Mouse (Mus musculus) neural tube, embryonic 15.5 days (tissue): ENCODE measurements around the gene Baiap2. TPM values are rescaled to one million over a fixed set of nuclear protein-coding genes. Genes with fewer than 3 reads are reported as not detected.

Experiments used
- ATAC-seq: fragments of 200-750 bp; cut with Nextera tagmentation; 2 replicates; pipeline ENCODE4 v1.8.0; 2017; ENCODE audit warnings: mild to moderate bottlenecking, moderate TSS enrichment, moderate library complexity; ENCODE audit not compliant: low FRiP score
- H3K27ac ChIP-seq: fragments of 300-500 bp; sonication (generic); replicated peaks from 2 replicates; pipeline ENCODE4 v1.5.1; 2015; ENCODE audit warnings: mild to moderate bottlenecking, inconsistent platforms
- H3K27me3 ChIP-seq: fragments of 300-500 bp; sonication (generic); replicated peaks from 2 replicates; pipeline ENCODE4 v1.6.1; 2015; ENCODE audit warnings: inconsistent platforms
- H3K36me3 ChIP-seq: fragments of 300-500 bp; sonication (generic); 2 replicates; pipeline ENCODE4 v1.6.1; 2015; ENCODE audit warnings: inconsistent platforms
- H3K4me1 ChIP-seq: fragments of 300-500 bp; sonication (generic); 2 replicates; pipeline ENCODE4 v1.6.1; 2015; ENCODE audit warnings: inconsistent platforms
- H3K4me2 ChIP-seq: fragments of 300-500 bp; sonication (generic); 2 replicates; pipeline ENCODE4 v1.6.1; 2015; ENCODE audit warnings: inconsistent platforms, mild to moderate bottlenecking, moderate library complexity
- H3K4me3 ChIP-seq: fragments of 300-500 bp; sonication (generic); replicated peaks from 2 replicates; pipeline ENCODE4 v1.5.1; 2015; ENCODE audit warnings: mild to moderate bottlenecking, inconsistent platforms
- H3K9ac ChIP-seq: fragments of 300-500 bp; sonication (generic); replicated peaks from 2 replicates; pipeline ENCODE4 v1.6.1; 2015; ENCODE audit warnings: mild to moderate bottlenecking, inconsistent platforms
- H3K9me3 ChIP-seq: fragments of 300-500 bp; sonication (generic); replicated peaks from 2 replicates; pipeline ENCODE4 v1.6.1; 2016; ENCODE audit warnings: inconsistent platforms
- WGBS: fragments of 180-500 bp; shearing (Covaris S2); methylation state at CpG from one replicate; pipeline ENCODE4 v1.1.7; 2015; ENCODE audit warnings: mixed read lengths; 5-methylcytosine and 5-hydroxymethylcytosine counted together
- polyA plus RNA-seq: library from polyadenylated mRNA; unstranded; fragments of >200 nt; fragmentation: Nextera tagmentation; extraction: Ambion mirVana; gene quantifications from 2 replicates; pipeline ENCODE4 v1.2.1, GENCODE M21; 2015

Baiap2 gene
- polyA plus RNA-seq, 1 experiment from 2014 or later: 16.6 TPM

- H3K36me3 ChIP-seq: no peaks in the 10 kb centered on the region
- H3K4me3 ChIP-seq: no peak overlapping the region
- H3K9me3 ChIP-seq: no peaks in the 10 kb centered on the region
- no peaks in the 10 kb centered on the region for H3K4me1 ChIP-seq
- H3K27me3 ChIP-seq: no peaks in the 10 kb centered on the region
- no peak overlapping the region for H3K9ac ChIP-seq
- H3K27ac ChIP-seq: no peak overlapping the region
- no peak overlapping the region for H3K4me2 ChIP-seq
- ATAC-seq: no peak
- WGBS: 74% methylated on average over 5 of the region's 5 CpGs
Observed at GRCm38 (mm10) chr11:119925176-119925575, 17.4 kb upstream of the Baiap2 start.

- Histone ChIP-seq H3K4me3 (no peak overlapping the region), H3K4me2 (no peak overlapping the region), H3K36me3 (no peaks in the 10 kb centered on the region), H3K9me3 (no peaks in the 10 kb centered on the region), H3K4me1 (no peaks in the 10 kb centered on the region), H3K27me3 (no peaks in the 10 kb centered on the region), H3K9ac (no peak overlapping the region), H3K27ac (no peak overlapping the region)
- WGBS: 82% methylated on average over 5 of the region's 5 CpGs
- no peak for ATAC-seq
Observed at GRCm38 (mm10) chr11:119926762-119927161, 15.8 kb upstream of the Baiap2 start.

- no peak overlapping the region for H3K4me3 ChIP-seq
- ATAC-seq: no peak
- WGBS: 75% methylated on average over 16 of the region's 16 CpGs
Observed at GRCm38 (mm10) chr11:119928023-119928681, 14.4 kb upstream of the Baiap2 start.

GRCm38 (mm10) chr11:119929603-119930265, 12.8 kb upstream of the Baiap2 start:
- Histone ChIP-seq H3K4me1 (no peaks in the 10 kb centered on the region), H3K9me3 (no peaks in the 10 kb centered on the region), H3K27me3 (no peaks in the 10 kb centered on the region), H3K36me3 (no peaks in the 10 kb centered on the region), H3K27ac (no peak overlapping the region), H3K4me2 (no peak overlapping the region), H3K9ac (no peak overlapping the region), H3K4me3 (no peak overlapping the region)
- no peak for ATAC-seq
- WGBS: 83% methylated on average over 6 of the region's 6 CpGs

More at GRCm38 (mm10) chr11:119928023-119928681, 14.4 kb upstream of the Baiap2 start:
- peak overlapping the region; percentile 2; the same call in 1 of the 2 replicates for H3K4me2 ChIP-seq
- H3K36me3 ChIP-seq: no peaks in the 10 kb centered on the region
- no peaks in the 10 kb centered on the region for H3K27me3 ChIP-seq
- no peak overlapping the region for H3K27ac ChIP-seq
- H3K4me1 ChIP-seq: no peaks in the 10 kb centered on the region
- no peak overlapping the region for H3K9ac ChIP-seq
- H3K9me3 ChIP-seq: no peaks in the 10 kb centered on the region

- Histone ChIP-seq H3K36me3 (no peaks in the 10 kb centered on the region), H3K9me3 (no peaks in the 10 kb centered on the region), H3K27me3 (no peaks in the 10 kb centered on the region), H3K27ac (no peak overlapping the region), H3K4me3 (no peak overlapping the region), H3K4me2 (no peak overlapping the region), H3K9ac (no peak overlapping the region), H3K4me1 (peaks cover 10% of the 10 kb centered on the region)
- WGBS: 70% methylated on average over 10 of the region's 10 CpGs
- no peak for ATAC-seq
Observed at GRCm38 (mm10) chr11:119931809-119932208, 10.8 kb upstream of the Baiap2 start.

GRCm38 (mm10) chr11:119933142-119933541, 9.4 kb upstream of the Baiap2 start:
- H3K9me3 ChIP-seq: no peaks in the 10 kb centered on the region
- H3K36me3 ChIP-seq: no peaks in the 10 kb centered on the region
- H3K4me2 ChIP-seq: no peak overlapping the region
- no peak overlapping the region for H3K4me3 ChIP-seq
- no peaks in the 10 kb centered on the region for H3K27me3 ChIP-seq
- no peak overlapping the region for H3K27ac ChIP-seq
- WGBS: 66% methylated on average over 4 of the region's 4 CpGs
- peaks cover 21% of the 10 kb centered on the region for H3K4me1 ChIP-seq
- no peak overlapping the region for H3K9ac ChIP-seq
- ATAC-seq: no peak

GRCm38 (mm10) chr11:119933819-119934583, 8.6 kb upstream of the Baiap2 start:
- Histone ChIP-seq H3K9me3 (no peaks in the 10 kb centered on the region), H3K27ac (no peak overlapping the region), H3K4me2 (no peak overlapping the region), H3K9ac (no peak overlapping the region), H3K4me1 (peaks cover 26% of the 10 kb centered on the region), H3K27me3 (no peaks in the 10 kb centered on the region), H3K4me3 (no peak overlapping the region), H3K36me3 (no peaks in the 10 kb centered on the region)
- ATAC-seq: no peak
- 87% methylated on average over 8 of the region's 8 CpGs for WGBS

GRCm38 (mm10) chr11:119934773-119935172, 7.8 kb upstream of the Baiap2 start:
- 75% methylated on average over 8 of the region's 8 CpGs for WGBS
- Histone ChIP-seq H3K4me2 (no peak overlapping the region), H3K4me3 (no peak overlapping the region), H3K27ac (no peak overlapping the region), H3K9me3 (no peaks in the 10 kb centered on the region), H3K36me3 (no peaks in the 10 kb centered on the region), H3K27me3 (no peaks in the 10 kb centered on the region), H3K4me1 (peaks cover 33% of the 10 kb centered on the region), H3K9ac (no peak overlapping the region)
- ATAC-seq: no peak

GRCm38 (mm10) chr11:119935457-119935856, 7.1 kb upstream of the Baiap2 start:
- no peak; the same call in 1 of the 2 replicates for ATAC-seq
- 23% methylated on average over 6 of the region's 6 CpGs for WGBS

GRCm38 (mm10) chr11:119936456-119936855, 6.1 kb upstream of the Baiap2 start:
- 88% methylated on average over 2 of the region's 2 CpGs for WGBS
- H3K9me3 ChIP-seq: no peaks in the 10 kb centered on the region
- H3K27ac ChIP-seq: no peak overlapping the region

More at GRCm38 (mm10) chr11:119935457-119935856, 7.1 kb upstream of the Baiap2 start:
- no peaks in the 10 kb centered on the region for H3K36me3 ChIP-seq
- H3K27ac ChIP-seq: 0 out of 2 replicates have a peak overlapping the region, but pooled peaks have one; percentile 1
- H3K4me1 ChIP-seq: peaks cover 40% of the 10 kb centered on the region
- no peak overlapping the region for H3K9ac ChIP-seq
- H3K4me2 ChIP-seq: no peak overlapping the region
- H3K9me3 ChIP-seq: no peaks in the 10 kb centered on the region
- no peaks in the 10 kb centered on the region for H3K27me3 ChIP-seq
- H3K4me3 ChIP-seq: no peak overlapping the region

GRCm38 (mm10) chr11:119937216-119937615, 5.3 kb upstream of the Baiap2 start:
- Histone ChIP-seq H3K4me1 (peaks cover 54% of the 10 kb centered on the region), H3K36me3 (no peaks in the 10 kb centered on the region), H3K9me3 (no peaks in the 10 kb centered on the region), H3K4me3 (no peak overlapping the region), H3K9ac (no peak overlapping the region), H3K4me2 (no peak overlapping the region), H3K27ac (no peak overlapping the region), H3K27me3 (no peaks in the 10 kb centered on the region)
- no peak for ATAC-seq
- 54% methylated on average over 12 of the region's 12 CpGs for WGBS

More at GRCm38 (mm10) chr11:119936456-119936855, 6.1 kb upstream of the Baiap2 start:
- Histone ChIP-seq H3K4me2 (no peak overlapping the region), H3K4me3 (no peak overlapping the region), H3K4me1 (peaks cover 46% of the 10 kb centered on the region), H3K36me3 (no peaks in the 10 kb centered on the region), H3K9ac (no peak overlapping the region), H3K27me3 (no peaks in the 10 kb centered on the region)
- ATAC-seq: no peak
